Mouse (Mus musculus): Measurements from ENCODE around the gene Hsd17b7. TPM values are rescaled to one million over a fixed set of nuclear protein-coding genes. Genes with fewer than 3 reads are reported as not detected.

Hsd17b7 gene
- total and polyA plus RNA-seq, 3 experiments, result 4.8 to 5.7 TPM; not detected in 1

DNA sequence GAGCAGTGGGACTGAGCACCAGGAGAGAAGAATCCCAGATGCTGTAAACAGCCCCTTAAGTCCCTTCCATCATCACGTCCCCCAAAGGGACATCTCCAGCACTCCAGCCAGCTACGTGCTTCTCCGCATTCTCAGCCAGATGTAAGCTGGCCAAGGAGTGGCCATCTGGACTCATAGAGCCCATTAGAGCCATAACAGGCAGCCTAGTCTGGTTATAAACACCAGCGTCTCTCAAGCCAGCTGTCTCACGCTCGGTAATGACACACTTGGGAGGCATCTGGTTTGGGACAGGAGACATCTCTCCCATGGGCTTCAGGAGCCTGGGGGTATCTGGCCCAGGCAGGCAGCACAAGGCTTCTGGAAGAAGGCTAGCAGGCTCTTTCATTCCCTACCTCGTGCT, 52.4 kb downstream of the Hsd17b7 start:
- H3K36me3 ChIP-seq (ENCODE audit: control insufficient read depth in 1 of 2, insufficient read depth in 2 of 2, low read length in 2 of 2), result 0 out of 4 replicates have a peak, but pooled peaks cover 0 to 2% of the 10 kb centered on the region in 2 experiments
- H3K79me2 ChIP-seq (ENCODE audit: control insufficient read depth, insufficient read depth, low read length, poor library complexity), result no peaks in the 10 kb centered on the region
- TF ChIP-seq RCOR1 (IDR thresholded peaks at IDR 0.05; ENCODE audit: low read depth, low read length) (no peak), POLR2AphosphoS5 (IDR thresholded peaks at IDR 0.05; ENCODE audit: borderline replicate concordance, low read depth, low read length) (no peak), MEF2A (IDR thresholded peaks at IDR 0.05; ENCODE audit: extremely low read depth, insufficient replicate concordance, low read depth, low read length, poor library complexity, severe bottlenecking) (no peak), USF1 (IDR thresholded peaks at IDR 0.05; ENCODE audit: low read depth, low read length) (no peak), TCF12 (IDR thresholded peaks at IDR 0.05; ENCODE audit: low read depth, low read length) (no peak), TBP (IDR thresholded peaks at IDR 0.05; ENCODE audit: low read depth, low read length) (no peak), KAT2A (conservative IDR thresholded peaks at IDR 0.05; ENCODE audit: low read depth, low read length) (no peak), HCFC1 (IDR thresholded peaks at IDR 0.05; ENCODE audit: low read depth, low read length) (no peak), MYC (IDR thresholded peaks at IDR 0.05; ENCODE audit: low read depth, low read length) (no peak), CHD1 (IDR thresholded peaks at IDR 0.05; ENCODE audit: low read depth, low read length) (no peak), USF2 (IDR thresholded peaks at IDR 0.05; ENCODE audit: borderline replicate concordance in 1 of 2, insufficient read depth in 1 of 2, low read depth in 1 of 2, low read length in 2 of 2) (no peak), SMC3 (IDR thresholded peaks at IDR 0.05; ENCODE audit: low read depth, low read length) (no peak), MXI1 (IDR thresholded peaks at IDR 0.05; ENCODE audit: low read depth, low read length) (no peak), MAX (IDR thresholded peaks at IDR 0.05; ENCODE audit: low read length) (no peak), E2F4 (IDR thresholded peaks at IDR 0.05; ENCODE audit: borderline replicate concordance, low read depth, low read length) (no peak)
- peaks cover 0 to 1% of the 10 kb centered on the region in 2 experiments; a peak in 1 of 4 replicates for H3K27me3 ChIP-seq (ENCODE audit: control insufficient read depth in 1 of 2, insufficient read depth in 2 of 2, low read length in 2 of 2)
- H3K4me3 ChIP-seq (ENCODE audit: control insufficient read depth in 1 of 2, insufficient read depth in 1 of 2, low read depth in 2 of 2, low read length in 2 of 2), result no peak overlapping the region
- no peaks in the 10 kb centered on the region for H3K9me3 ChIP-seq (replicated peaks; ENCODE audit: insufficient read depth, low read length)
- DNase-seq (ENCODE audit: low read depth, low spot score), result no peak
- H3K27ac ChIP-seq (ENCODE audit: control insufficient read depth, low read depth, low read length), result no peak overlapping the region
- no peak overlapping the region for H3K9ac ChIP-seq (ENCODE audit: control insufficient read depth, low read depth, low read length, poor library complexity, severe bottlenecking)
- H3K4me1 ChIP-seq (ENCODE audit: control insufficient read depth in 1 of 2, insufficient read depth in 2 of 2, low read length in 2 of 2), result no peaks in the 10 kb centered on the region

DNA sequence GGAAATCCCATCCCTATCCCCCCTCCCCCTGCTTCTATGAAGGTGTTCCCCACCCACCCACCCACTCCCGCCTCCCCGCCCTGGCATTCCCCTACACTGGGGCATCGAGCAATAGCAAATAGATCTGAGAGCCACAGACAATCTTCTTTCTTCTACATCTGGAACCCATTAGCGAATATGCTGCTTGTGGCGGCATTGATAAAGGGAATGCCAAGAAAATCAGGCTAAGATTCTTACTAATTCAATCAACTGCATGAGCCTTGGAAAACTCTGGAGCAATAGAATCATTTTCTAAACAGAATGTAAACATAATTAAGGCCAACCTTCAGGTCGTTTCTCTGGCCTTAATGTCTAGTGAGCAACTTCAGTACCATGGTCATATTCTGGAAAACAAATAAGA, 57.5 kb downstream of the Hsd17b7 start:
- H3K27ac ChIP-seq (ENCODE audit: control insufficient read depth, low read depth, low read length), result no peak overlapping the region
- no peak for DNase-seq (ENCODE audit: low read depth, low spot score)
- H3K27me3 ChIP-seq (ENCODE audit: control insufficient read depth in 1 of 2, insufficient read depth in 2 of 2, low read length in 2 of 2), result peaks cover 0 to 1% of the 10 kb centered on the region in 2 experiments; a peak in 1 of 4 replicates
- H3K9me3 ChIP-seq (replicated peaks; ENCODE audit: insufficient read depth, low read length), result no peaks in the 10 kb centered on the region
- H3K9ac ChIP-seq (ENCODE audit: control insufficient read depth, low read depth, low read length, poor library complexity, severe bottlenecking), result no peak overlapping the region
- no peaks in the 10 kb centered on the region for H3K36me3 ChIP-seq (ENCODE audit: control insufficient read depth in 1 of 2, insufficient read depth in 2 of 2, low read length in 2 of 2)
- no peak overlapping the region for H3K4me3 ChIP-seq (ENCODE audit: control insufficient read depth in 1 of 2, insufficient read depth in 1 of 2, low read depth in 2 of 2, low read length in 2 of 2)
- H3K4me1 ChIP-seq (ENCODE audit: control insufficient read depth in 1 of 2, insufficient read depth in 2 of 2, low read length in 2 of 2), result no peaks in the 10 kb centered on the region
- H3K79me2 ChIP-seq (ENCODE audit: control insufficient read depth, insufficient read depth, low read length, poor library complexity), result no peaks in the 10 kb centered on the region
- TF ChIP-seq CTCF (IDR thresholded peaks at IDR 0.05 in 2 of 3, conservative IDR thresholded peaks at IDR 0.05 in 1 of 3; ENCODE audit: control insufficient read depth in 1 of 3, insufficient read depth in 1 of 3, low read depth in 2 of 3, low read length in 3 of 3, poor library complexity in 1 of 3, severe bottlenecking in 1 of 3), result no peak
- TF ChIP-seq MAX (IDR thresholded peaks at IDR 0.05; ENCODE audit: low read length), result no peak
- TF ChIP-seq CHD2 (IDR thresholded peaks at IDR 0.05; ENCODE audit: low read length), result no peak
- no peak for TF ChIP-seq ZNF384 (IDR thresholded peaks at IDR 0.05; ENCODE audit: low read depth, low read length)
- no peak for TF ChIP-seq TCF12 (IDR thresholded peaks at IDR 0.05; ENCODE audit: low read depth, low read length)
- no peak for TF ChIP-seq POLR2AphosphoS2 (IDR thresholded peaks at IDR 0.05; ENCODE audit: low read length)
- no peak for TF ChIP-seq MYB (IDR thresholded peaks at IDR 0.05; ENCODE audit: low read depth, low read length)
- TF ChIP-seq MAZ (IDR thresholded peaks at IDR 0.05; ENCODE audit: low read depth, low read length), result no peak
- TF ChIP-seq POLR2AphosphoS5 (IDR thresholded peaks at IDR 0.05; ENCODE audit: borderline replicate concordance, low read depth, low read length), result no peak
- no peak for TF ChIP-seq JUND (IDR thresholded peaks at IDR 0.05; ENCODE audit: low read depth, low read length)
- no peak for TF ChIP-seq RAD21 (IDR thresholded peaks at IDR 0.05; ENCODE audit: low read depth, low read length)
- no peak for TF ChIP-seq ZKSCAN1 (IDR thresholded peaks at IDR 0.05; ENCODE audit: low read depth, low read length)
- no peak for TF ChIP-seq SMC3 (IDR thresholded peaks at IDR 0.05; ENCODE audit: low read depth, low read length)
- TF ChIP-seq E2F4 (IDR thresholded peaks at IDR 0.05; ENCODE audit: borderline replicate concordance, low read depth, low read length), result no peak
- no peak for TF ChIP-seq MEF2A (IDR thresholded peaks at IDR 0.05; ENCODE audit: extremely low read depth, insufficient replicate concordance, low read depth, low read length, poor library complexity, severe bottlenecking)
- TF ChIP-seq ZC3H11A (IDR thresholded peaks at IDR 0.05; ENCODE audit: low read depth, low read length), result no peak

Measured in MEL (cell line).